Mouse (Mus musculus): ENCODE results near the gene Aoah. TPM values are rescaled to one million over a fixed set of nuclear protein-coding genes. Genes with fewer than 3 reads are reported as not detected.

Gene Aoah
- polyA plus RNA-seq (2015; fragmentation: Nextera tagmentation; extraction: Ambion mirVana), result 2.0 and 2.5 TPM in 2 replicates

DNA sequence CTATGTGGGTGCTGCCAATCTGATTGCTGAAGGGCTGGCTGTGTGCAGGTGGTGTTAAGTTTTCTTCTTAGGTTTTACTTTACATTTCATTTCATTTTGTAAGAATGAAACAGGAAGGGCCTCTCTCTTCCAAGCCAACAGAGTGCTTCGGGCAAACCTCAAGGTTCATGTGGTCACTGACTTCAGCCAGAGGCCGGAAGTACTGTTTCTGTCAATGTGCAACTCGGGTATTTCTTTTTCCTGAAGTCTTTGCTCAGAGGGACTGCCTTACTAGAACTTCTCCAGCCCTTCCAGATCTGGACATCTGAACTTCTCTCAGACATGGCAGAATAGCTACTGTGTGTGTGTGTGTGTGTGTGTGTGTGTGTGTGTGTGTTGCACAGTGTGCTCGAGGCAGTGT is at the start of gene Aoah:
TSS of gene Aoah (plus strand) at position 213 of the 400 bp plus-strand sequence.
- Histone ChIP-seq H3K4me3 (ENCODE audit: low read depth, low read length) (peak within 1 kb of the TSS; percentile 26), H3K4me2 (ENCODE audit: low read depth, low read length) (peak within 1 kb of the TSS; percentile 44), H3K4me1 (ENCODE audit: insufficient read depth) (0 out of 2 replicates have a peak, but pooled peaks cover 3% of the 10 kb centered on the region), H3K27me3 (ENCODE audit: insufficient read depth, low read length) (no peaks in the 10 kb centered on the region), H3K9ac (replicated peaks) (no peak within 1 kb of the TSS), H3K9me3 (ENCODE audit: low read length) (no peaks in the 10 kb centered on the region), H3K27ac (ENCODE audit: low read depth) (peak within 1 kb of the TSS; percentile 60), H3K36me3 (replicated peaks; ENCODE audit: insufficient read depth, low read length) (no peaks in the 10 kb centered on the region)
- peak; percentile 15 for DNase-seq
- TF ChIP-seq CTCF (IDR thresholded peaks at IDR 0.05; ENCODE audit: low read depth) (no peak), EP300 (IDR thresholded peaks at IDR 0.05; ENCODE audit: low read depth) (no peak)
- ATAC-seq, result 0 out of 2 replicates have a peak, but pooled peaks have one; percentile 25
- WGBS (ENCODE audit: insufficient replicate concordance), result 27% methylated on average over 4 of the region's 4 CpGs

DNA sequence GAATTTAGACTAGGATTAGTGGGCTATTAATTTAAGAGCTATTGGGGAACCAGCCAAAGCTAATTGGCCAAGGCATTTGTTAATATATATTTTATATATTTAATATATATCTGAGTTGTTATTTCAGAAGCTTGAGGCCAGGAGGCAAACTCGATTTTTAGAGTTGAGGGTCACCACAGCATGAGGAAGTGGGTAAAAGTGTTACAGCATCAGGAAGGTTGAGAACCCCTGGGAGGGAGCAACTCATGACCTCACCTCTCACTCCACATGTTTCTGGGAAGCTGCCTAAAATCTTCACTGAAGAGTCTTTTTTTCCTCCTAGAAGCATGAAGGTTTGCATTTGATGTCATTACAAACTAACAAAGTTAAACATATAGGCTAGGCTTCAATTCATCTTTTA is 39.1 kb upstream of the Aoah start:
- no peak for ATAC-seq
- Histone ChIP-seq H3K9me3 (ENCODE audit: low read length) (no peaks in the 10 kb centered on the region), H3K4me1 (ENCODE audit: insufficient read depth) (no peaks in the 10 kb centered on the region), H3K27ac (ENCODE audit: low read depth) (no peak overlapping the region), H3K36me3 (replicated peaks; ENCODE audit: insufficient read depth, low read length) (no peaks in the 10 kb centered on the region), H3K4me3 (ENCODE audit: low read depth, low read length) (no peak overlapping the region), H3K4me2 (ENCODE audit: low read depth, low read length) (no peak overlapping the region), H3K27me3 (ENCODE audit: insufficient read depth, low read length) (no peaks in the 10 kb centered on the region), H3K9ac (replicated peaks) (no peak overlapping the region)
- no peak for DNase-seq
- WGBS (ENCODE audit: insufficient replicate concordance), result 26% methylated on average over 1 of the region's 1 CpGs
- TF ChIP-seq CTCF (IDR thresholded peaks at IDR 0.05; ENCODE audit: low read depth), result no peak
- no peak for TF ChIP-seq EP300 (IDR thresholded peaks at IDR 0.05; ENCODE audit: low read depth)

DNA sequence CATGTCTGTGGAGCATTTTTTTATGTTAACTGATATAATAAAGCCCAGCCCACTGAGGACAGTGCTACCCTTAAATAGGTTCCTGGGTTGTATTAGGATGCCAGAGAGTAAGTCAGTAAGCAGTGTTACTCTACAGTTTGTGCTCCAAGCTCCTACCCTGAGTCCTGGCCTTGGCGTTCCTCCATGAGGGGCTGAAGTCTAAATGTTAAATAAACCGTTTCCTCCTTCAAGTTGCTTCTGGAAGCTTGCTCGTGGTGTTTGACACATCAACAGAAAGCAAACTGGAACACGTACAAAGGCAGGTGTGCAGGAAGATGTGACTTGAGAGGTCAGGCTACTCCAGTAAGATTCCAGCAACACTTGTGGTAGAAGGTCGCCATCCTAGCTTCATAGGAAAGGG is 10.3 kb upstream of the Aoah start:
- no peaks in the 10 kb centered on the region for H3K27me3 ChIP-seq (ENCODE audit: insufficient read depth, low read length)
- H3K4me1 ChIP-seq (ENCODE audit: insufficient read depth), result 0 out of 2 replicates have a peak, but pooled peaks cover 3% of the 10 kb centered on the region
- H3K36me3 ChIP-seq (replicated peaks; ENCODE audit: insufficient read depth, low read length), result no peaks in the 10 kb centered on the region
- DNase-seq (no peak), ATAC-seq (no peak)
- no peak overlapping the region for H3K27ac ChIP-seq (ENCODE audit: low read depth)
- no peak overlapping the region for H3K9ac ChIP-seq (replicated peaks)
- no peak overlapping the region for H3K4me3 ChIP-seq (ENCODE audit: low read depth, low read length)
- H3K9me3 ChIP-seq (ENCODE audit: low read length), result no peaks in the 10 kb centered on the region
- WGBS (ENCODE audit: insufficient replicate concordance), result 68% methylated on average over 5 of the region's 5 CpGs
- no peak for TF ChIP-seq EP300 (IDR thresholded peaks at IDR 0.05; ENCODE audit: low read depth)
- TF ChIP-seq CTCF (IDR thresholded peaks at IDR 0.05; ENCODE audit: low read depth), result no peak
- H3K4me2 ChIP-seq (ENCODE audit: low read depth, low read length), result no peak overlapping the region

DNA sequence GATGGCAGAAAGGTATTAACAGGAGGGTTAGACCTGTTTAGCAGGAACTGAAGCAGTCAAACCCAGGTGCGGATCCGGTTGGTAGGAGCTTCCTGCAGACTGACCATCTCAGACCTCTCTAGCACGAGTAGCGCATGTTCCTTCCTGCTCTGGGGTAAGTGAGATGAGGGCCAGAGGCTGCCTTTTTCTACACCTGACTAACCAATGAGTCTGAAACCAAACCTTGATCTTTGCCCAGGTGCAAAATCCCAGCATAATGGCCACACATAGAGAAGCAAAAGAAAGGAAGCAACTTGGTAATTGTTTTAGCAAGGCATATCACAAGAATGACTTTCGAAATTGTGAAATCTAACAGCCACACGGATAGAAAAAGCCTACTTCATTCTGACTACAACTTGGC is 9.9 kb upstream of the Aoah start:
- DNase-seq (no peak), ATAC-seq (no peak)
- Histone ChIP-seq H3K4me3 (ENCODE audit: low read depth, low read length) (no peak overlapping the region), H3K36me3 (replicated peaks; ENCODE audit: insufficient read depth, low read length) (no peaks in the 10 kb centered on the region), H3K9me3 (ENCODE audit: low read length) (no peaks in the 10 kb centered on the region), H3K4me1 (ENCODE audit: insufficient read depth) (0 out of 2 replicates have a peak, but pooled peaks cover 3% of the 10 kb centered on the region), H3K9ac (replicated peaks) (no peak overlapping the region), H3K27ac (ENCODE audit: low read depth) (no peak overlapping the region), H3K27me3 (ENCODE audit: insufficient read depth, low read length) (no peaks in the 10 kb centered on the region), H3K4me2 (ENCODE audit: low read depth, low read length) (no peak overlapping the region)
- WGBS (ENCODE audit: insufficient replicate concordance), result 73% methylated on average over 6 of the region's 6 CpGs
- no peak for TF ChIP-seq EP300 (IDR thresholded peaks at IDR 0.05; ENCODE audit: low read depth)
- TF ChIP-seq CTCF (IDR thresholded peaks at IDR 0.05; ENCODE audit: low read depth), result no peak

DNA sequence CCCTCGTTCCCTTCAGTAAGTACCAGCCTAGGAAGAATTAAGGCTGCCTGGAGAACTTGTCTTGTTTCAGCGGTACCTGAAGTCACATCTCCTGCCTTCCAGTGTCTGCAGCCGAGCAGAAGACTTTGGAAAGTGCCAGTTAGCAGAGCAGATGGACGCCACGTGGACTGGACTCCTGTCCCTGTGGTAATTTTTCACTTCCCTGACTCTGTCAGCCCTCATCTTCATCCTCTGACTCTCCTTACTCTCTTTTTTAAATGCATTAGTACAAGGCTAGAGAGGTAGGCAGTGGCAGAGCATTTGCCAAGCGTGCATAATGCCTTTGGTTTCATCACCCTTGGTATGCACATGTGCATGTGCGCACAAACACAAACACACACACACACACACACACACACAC is 8.0 kb upstream of the Aoah start:
- TF ChIP-seq EP300 (IDR thresholded peaks at IDR 0.05; ENCODE audit: low read depth), result no peak
- no peak for TF ChIP-seq CTCF (IDR thresholded peaks at IDR 0.05; ENCODE audit: low read depth)
- ATAC-seq, result no peak
- Histone ChIP-seq H3K4me2 (ENCODE audit: low read depth, low read length) (no peak overlapping the region), H3K27me3 (ENCODE audit: insufficient read depth, low read length) (no peaks in the 10 kb centered on the region), H3K9me3 (ENCODE audit: low read length) (no peaks in the 10 kb centered on the region), H3K4me1 (ENCODE audit: insufficient read depth) (0 out of 2 replicates have a peak, but pooled peaks cover 3% of the 10 kb centered on the region), H3K4me3 (ENCODE audit: low read depth, low read length) (no peak overlapping the region), H3K36me3 (replicated peaks; ENCODE audit: insufficient read depth, low read length) (no peaks in the 10 kb centered on the region), H3K27ac (ENCODE audit: low read depth) (no peak overlapping the region), H3K9ac (replicated peaks) (no peak overlapping the region)
- no peak for DNase-seq
- WGBS (ENCODE audit: insufficient replicate concordance), result 78% methylated on average over 7 of the region's 7 CpGs

DNA sequence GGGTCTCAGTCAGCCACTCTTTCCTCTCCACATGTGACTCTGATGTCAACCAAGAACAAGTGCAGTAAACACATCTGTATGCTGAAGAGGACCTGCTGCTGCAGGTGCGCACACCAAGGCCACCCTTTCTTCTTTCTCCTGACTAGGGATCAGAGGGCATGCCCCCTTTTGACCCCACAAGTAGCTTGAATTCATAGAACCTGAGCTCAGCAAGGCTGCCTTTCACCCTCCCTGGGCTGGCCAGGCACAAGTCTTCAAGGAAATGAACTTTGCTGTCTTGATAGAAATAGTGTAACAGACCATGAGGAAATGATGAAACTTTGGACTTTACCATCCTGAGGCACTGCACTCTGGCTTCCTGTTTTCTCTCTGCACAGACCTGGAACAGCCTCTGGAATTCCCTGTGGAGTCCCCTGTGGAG is 7.1 kb upstream of the Aoah start:
- no peak overlapping the region for H3K9ac ChIP-seq (replicated peaks)
- H3K27me3 ChIP-seq (ENCODE audit: insufficient read depth, low read length), result no peaks in the 10 kb centered on the region
- H3K4me3 ChIP-seq (ENCODE audit: low read depth, low read length), result no peak overlapping the region
- no peak overlapping the region for H3K4me2 ChIP-seq (ENCODE audit: low read depth, low read length)
- H3K36me3 ChIP-seq (replicated peaks; ENCODE audit: insufficient read depth, low read length), result no peaks in the 10 kb centered on the region
- no peak overlapping the region for H3K27ac ChIP-seq (ENCODE audit: low read depth)
- 81% methylated on average over 1 of the region's 1 CpGs for WGBS (ENCODE audit: insufficient replicate concordance)
- DNase-seq (no peak), ATAC-seq (0 out of 2 replicates have a peak, but pooled peaks have one; percentile 23)
- H3K4me1 ChIP-seq (ENCODE audit: insufficient read depth), result 0 out of 2 replicates have a peak, but pooled peaks cover 3% of the 10 kb centered on the region
- H3K9me3 ChIP-seq (ENCODE audit: low read length), result no peaks in the 10 kb centered on the region
- TF ChIP-seq EP300 (IDR thresholded peaks at IDR 0.05; ENCODE audit: low read depth) (no peak), CTCF (IDR thresholded peaks at IDR 0.05; ENCODE audit: low read depth) (no peak)
